Mouse (Mus musculus): Measurements from ENCODE around the gene Scaf8. TPM values are rescaled to one million over a fixed set of nuclear protein-coding genes. Genes with fewer than 3 reads are reported as not detected.
"Not testable (repeated sequence)": the region's sequence is repeated elsewhere in the genome, so short reads cannot be mapped to it uniquely, and the experiment has no call there.

Gene Scaf8
- polyA plus RNA-seq (2015; fragmentation: Nextera tagmentation; extraction: Ambion mirVana), result 13.4 and 15.5 TPM in 2 replicates

- H3K4me2 ChIP-seq, result peak within 1 kb of the TSS; percentile 78
- ATAC-seq (replicated peaks; ENCODE audit: insufficient number of reproducible peaks, insufficient read depth, low FRiP score, low read depth), result peak; percentile 92
- peak within 1 kb of the TSS; percentile 100 for H3K27ac ChIP-seq
- no peaks in the 10 kb centered on the region for H3K36me3 ChIP-seq
- H3K9me3 ChIP-seq (replicated peaks), result no peaks in the 10 kb centered on the region
- WGBS, result under 1% methylated on average over 82 of the region's 91 CpGs
- H3K4me1 ChIP-seq (replicated peaks), result peaks cover 23% of the 10 kb centered on the region
- no peaks in the 10 kb centered on the region for H3K27me3 ChIP-seq
- peak within 1 kb of the TSS; percentile 97 for H3K4me3 ChIP-seq
- H3K9ac ChIP-seq, result peak within 1 kb of the TSS; percentile 89
Measured at GRCm38 (mm10) chr17:3114720-3115379, at the start of gene Scaf8. Scaf8 (plus strand) TSS chr17:3114972.

- H3K27ac ChIP-seq, result no peak overlapping the region
- no peaks in the 10 kb centered on the region for H3K9me3 ChIP-seq (replicated peaks)
- H3K4me1 ChIP-seq (replicated peaks), result no peaks in the 10 kb centered on the region
- peaks cover 52% of the 10 kb centered on the region for H3K36me3 ChIP-seq
- H3K4me3 ChIP-seq, result no peak overlapping the region
- 90% methylated on average over 9 of the region's 9 CpGs for WGBS
- no peaks in the 10 kb centered on the region for H3K27me3 ChIP-seq
- no peak overlapping the region for H3K4me2 ChIP-seq
- H3K9ac ChIP-seq, result no peak overlapping the region
- no peak for ATAC-seq (replicated peaks; ENCODE audit: insufficient number of reproducible peaks, insufficient read depth, low FRiP score, low read depth)
Measured at GRCm38 (mm10) chr17:3075166-3075872, 39.5 kb upstream of the Scaf8 start.

GRCm38 (mm10) chr17:3075873-3076245 lies 38.9 kb upstream of the Scaf8 start:
- H3K4me3 ChIP-seq, result no peak overlapping the region
- H3K4me2 ChIP-seq, result no peak overlapping the region
- no peak overlapping the region for H3K27ac ChIP-seq
- H3K9ac ChIP-seq, result no peak overlapping the region
- WGBS, result 87% methylated on average over 4 of the region's 4 CpGs
- H3K4me1 ChIP-seq (replicated peaks), result no peaks in the 10 kb centered on the region
- ATAC-seq (replicated peaks; ENCODE audit: insufficient number of reproducible peaks, insufficient read depth, low FRiP score, low read depth), result no peak
- peaks cover 48% of the 10 kb centered on the region for H3K36me3 ChIP-seq
- H3K9me3 ChIP-seq (replicated peaks), result no peaks in the 10 kb centered on the region
- no peaks in the 10 kb centered on the region for H3K27me3 ChIP-seq

- not testable (repeated sequence) for H3K27me3 ChIP-seq; H3K9me3 ChIP-seq (replicated peaks); H3K4me1 ChIP-seq (replicated peaks); ATAC-seq (replicated peaks; ENCODE audit: insufficient number of reproducible peaks, insufficient read depth, low FRiP score, low read depth); H3K9ac ChIP-seq; H3K27ac ChIP-seq; H3K4me2 ChIP-seq; H3K4me3 ChIP-seq
- 88% methylated on average over 9 of the region's 9 CpGs for WGBS
- H3K36me3 ChIP-seq, result peaks cover 28% of the 10 kb centered on the region
Measured at GRCm38 (mm10) chr17:3077936-3078335, 36.8 kb upstream of the Scaf8 start.

GRCm38 (mm10) chr17:3080587-3081349 lies 34.0 kb upstream of the Scaf8 start:
- H3K27ac ChIP-seq; H3K9me3 ChIP-seq (replicated peaks); H3K4me1 ChIP-seq (replicated peaks); ATAC-seq (replicated peaks; ENCODE audit: insufficient number of reproducible peaks, insufficient read depth, low FRiP score, low read depth); H3K27me3 ChIP-seq; H3K36me3 ChIP-seq; H3K9ac ChIP-seq; H3K4me3 ChIP-seq; H3K4me2 ChIP-seq: not testable (repeated sequence)
- WGBS, result 80% methylated on average over 7 of the region's 9 CpGs

- not testable (repeated sequence) for H3K36me3 ChIP-seq; H3K9ac ChIP-seq; H3K27ac ChIP-seq; H3K27me3 ChIP-seq; H3K4me2 ChIP-seq; H3K9me3 ChIP-seq (replicated peaks); H3K4me3 ChIP-seq; H3K4me1 ChIP-seq (replicated peaks)
- peak; percentile 30 for ATAC-seq (replicated peaks; ENCODE audit: insufficient number of reproducible peaks, insufficient read depth, low FRiP score, low read depth)
- WGBS, result 69% methylated on average over 3 of the region's 3 CpGs
Measured at GRCm38 (mm10) chr17:3081512-3082100, 33.2 kb upstream of the Scaf8 start.

- H3K36me3 ChIP-seq; H3K4me3 ChIP-seq; H3K9ac ChIP-seq; H3K27ac ChIP-seq; H3K9me3 ChIP-seq (replicated peaks); H3K27me3 ChIP-seq; H3K4me1 ChIP-seq (replicated peaks): not testable (repeated sequence)
- peak overlapping the region; percentile 61 for H3K4me2 ChIP-seq
- WGBS, result 67% methylated on average over 7 of the region's 9 CpGs
- peak; percentile 45 for ATAC-seq (replicated peaks; ENCODE audit: insufficient number of reproducible peaks, insufficient read depth, low FRiP score, low read depth)
Measured at GRCm38 (mm10) chr17:3082125-3082755, 32.5 kb upstream of the Scaf8 start.

GRCm38 (mm10) chr17:3082756-3083749 lies 31.7 kb upstream of the Scaf8 start:
- peak overlapping the region; percentile 34; the same call in 1 of the 2 replicates for H3K27ac ChIP-seq
- not testable (repeated sequence) for H3K9me3 ChIP-seq (replicated peaks); H3K36me3 ChIP-seq; ATAC-seq (replicated peaks; ENCODE audit: insufficient number of reproducible peaks, insufficient read depth, low FRiP score, low read depth); H3K27me3 ChIP-seq; H3K4me1 ChIP-seq (replicated peaks); H3K9ac ChIP-seq
- peak overlapping the region; percentile 70 for H3K4me3 ChIP-seq
- 3% methylated on average over 24 of the region's 25 CpGs for WGBS
- H3K4me2 ChIP-seq, result peak overlapping the region; percentile 61

- ATAC-seq (replicated peaks; ENCODE audit: insufficient number of reproducible peaks, insufficient read depth, low FRiP score, low read depth), result peak; percentile 68
Measured at GRCm38 (mm10) chr17:3083886-3084550, 30.8 kb upstream of the Scaf8 start.

GRCm38 (mm10) chr17:3084551-3084930 lies 30.2 kb upstream of the Scaf8 start:
- peak; percentile 15 for ATAC-seq (replicated peaks; ENCODE audit: insufficient number of reproducible peaks, insufficient read depth, low FRiP score, low read depth)
- peak overlapping the region; percentile 82 for H3K4me2 ChIP-seq
- under 1% methylated on average over 31 of the region's 31 CpGs for WGBS

More at GRCm38 (mm10) chr17:3083886-3084550, 30.8 kb upstream of the Scaf8 start:
- Histone ChIP-seq H3K27ac (peak overlapping the region; percentile 97), H3K4me3 (peak overlapping the region; percentile 70), H3K27me3 (no peaks in the 10 kb centered on the region), H3K9ac (peak overlapping the region; percentile 72), H3K36me3 (no peaks in the 10 kb centered on the region), H3K4me1 (replicated peaks) (no peaks in the 10 kb centered on the region; the same call in 1 of the 2 replicates), H3K4me2 (peak overlapping the region; percentile 82), H3K9me3 (replicated peaks) (no peaks in the 10 kb centered on the region)
- under 1% methylated on average over 40 of the region's 40 CpGs for WGBS

More at GRCm38 (mm10) chr17:3084551-3084930, 30.2 kb upstream of the Scaf8 start:
- peak overlapping the region; percentile 70 for H3K4me3 ChIP-seq
- H3K27ac ChIP-seq, result peak overlapping the region; percentile 97
- no peaks in the 10 kb centered on the region for H3K36me3 ChIP-seq
- no peaks in the 10 kb centered on the region for H3K27me3 ChIP-seq
- no peaks in the 10 kb centered on the region; the same call in 1 of the 2 replicates for H3K4me1 ChIP-seq (replicated peaks)
- H3K9ac ChIP-seq, result peak overlapping the region; percentile 72
- no peaks in the 10 kb centered on the region for H3K9me3 ChIP-seq (replicated peaks)
